Mouse (Mus musculus): ENCODE results near the gene Sdf2. TPM values are rescaled to one million over a fixed set of nuclear protein-coding genes. Genes with fewer than 3 reads are reported as not detected.

Sdf2 gene
- polyA plus RNA-seq (2015; fragmentation: Nextera tagmentation; extraction: Ambion mirVana): 52.5 and 59.4 TPM in 2 replicates

- Histone ChIP-seq H3K27me3 (no peaks in the 10 kb centered on the region), H3K9me3 (replicated peaks) (no peaks in the 10 kb centered on the region), H3K4me2 (peak within 1 kb of the TSS; percentile 82), H3K4me1 (replicated peaks) (peaks cover 32% of the 10 kb centered on the region), H3K4me3 (peak within 1 kb of the TSS; percentile 99), H3K36me3 (peaks cover 7% of the 10 kb centered on the region; the same call in 1 of the 2 replicates), H3K27ac (peak within 1 kb of the TSS; percentile 98), H3K9ac (peak within 1 kb of the TSS; percentile 97)
- peak; percentile 93 for ATAC-seq (replicated peaks; ENCODE audit: insufficient number of reproducible peaks, insufficient read depth, low FRiP score, low read depth)
- WGBS: under 1% methylated on average over 50 of the region's 50 CpGs
Measured at GRCm38 (mm10) chr11:78245627-78246317, at the start of gene Sdf2, which contains the start of gene Supt6. Gene Sdf2 (plus strand): TSS chr11:78245746. Gene Supt6 (minus strand): TSS chr11:78245987.

DNA sequence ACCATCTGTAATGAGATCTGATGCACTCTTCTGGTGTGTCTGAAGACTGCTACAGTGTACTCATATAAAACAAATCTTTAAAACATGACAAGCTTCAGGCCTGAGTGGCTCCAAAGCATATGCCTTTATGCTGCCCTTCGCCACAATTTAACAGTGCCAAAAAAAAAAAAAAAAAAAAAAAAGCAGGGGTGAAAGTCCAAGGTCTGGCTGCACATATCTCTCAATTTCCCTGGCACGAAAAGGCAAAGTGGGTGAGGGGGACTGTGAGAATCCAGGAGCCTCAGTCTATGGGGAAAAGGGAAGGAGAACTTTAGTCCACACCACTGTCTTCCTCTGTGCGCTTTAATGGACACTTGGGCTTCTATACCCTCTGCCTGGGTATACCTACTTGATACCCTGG is 43.2 kb upstream of the Sdf2 start:
- no peaks in the 10 kb centered on the region for H3K9me3 ChIP-seq (replicated peaks)
- H3K27me3 ChIP-seq: no peaks in the 10 kb centered on the region
- no peak overlapping the region for H3K9ac ChIP-seq
- H3K4me1 ChIP-seq (replicated peaks): no peaks in the 10 kb centered on the region
- WGBS: 91% methylated on average over 3 of the region's 3 CpGs
- H3K36me3 ChIP-seq: peaks cover 26% of the 10 kb centered on the region
- no peak overlapping the region for H3K4me3 ChIP-seq
- ATAC-seq (replicated peaks; ENCODE audit: insufficient number of reproducible peaks, insufficient read depth, low FRiP score, low read depth): no peak
- H3K4me2 ChIP-seq: no peak overlapping the region
- H3K27ac ChIP-seq: no peak overlapping the region

DNA sequence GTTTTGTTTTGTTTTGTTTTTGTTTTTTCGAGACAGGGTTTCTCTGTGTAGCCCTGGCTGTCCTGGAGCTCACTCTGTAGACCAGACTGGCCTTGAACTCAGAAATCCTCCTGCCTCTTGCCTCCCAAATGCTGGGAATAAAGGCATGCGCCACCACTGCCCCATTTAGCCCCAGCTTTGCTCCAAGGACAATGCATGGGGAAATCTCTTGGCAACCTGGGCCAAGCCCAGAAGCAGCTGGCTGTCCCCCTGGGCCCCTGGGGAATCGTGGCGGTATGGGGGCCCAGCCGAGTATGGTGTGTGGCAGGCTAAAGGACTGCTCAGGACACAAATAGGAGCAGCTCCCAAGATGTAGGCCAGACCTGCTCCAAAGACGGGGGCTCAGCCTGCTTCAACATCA is 41.3 kb upstream of the Sdf2 start:
- ATAC-seq (replicated peaks; ENCODE audit: insufficient number of reproducible peaks, insufficient read depth, low FRiP score, low read depth): no peak
- Histone ChIP-seq H3K4me2 (no peak overlapping the region), H3K27ac (no peak overlapping the region), H3K9me3 (replicated peaks) (no peaks in the 10 kb centered on the region), H3K4me3 (no peak overlapping the region), H3K36me3 (peaks cover 46% of the 10 kb centered on the region), H3K4me1 (replicated peaks) (no peaks in the 10 kb centered on the region), H3K27me3 (no peaks in the 10 kb centered on the region), H3K9ac (no peak overlapping the region)
- 80% methylated on average over 6 of the region's 6 CpGs for WGBS

DNA sequence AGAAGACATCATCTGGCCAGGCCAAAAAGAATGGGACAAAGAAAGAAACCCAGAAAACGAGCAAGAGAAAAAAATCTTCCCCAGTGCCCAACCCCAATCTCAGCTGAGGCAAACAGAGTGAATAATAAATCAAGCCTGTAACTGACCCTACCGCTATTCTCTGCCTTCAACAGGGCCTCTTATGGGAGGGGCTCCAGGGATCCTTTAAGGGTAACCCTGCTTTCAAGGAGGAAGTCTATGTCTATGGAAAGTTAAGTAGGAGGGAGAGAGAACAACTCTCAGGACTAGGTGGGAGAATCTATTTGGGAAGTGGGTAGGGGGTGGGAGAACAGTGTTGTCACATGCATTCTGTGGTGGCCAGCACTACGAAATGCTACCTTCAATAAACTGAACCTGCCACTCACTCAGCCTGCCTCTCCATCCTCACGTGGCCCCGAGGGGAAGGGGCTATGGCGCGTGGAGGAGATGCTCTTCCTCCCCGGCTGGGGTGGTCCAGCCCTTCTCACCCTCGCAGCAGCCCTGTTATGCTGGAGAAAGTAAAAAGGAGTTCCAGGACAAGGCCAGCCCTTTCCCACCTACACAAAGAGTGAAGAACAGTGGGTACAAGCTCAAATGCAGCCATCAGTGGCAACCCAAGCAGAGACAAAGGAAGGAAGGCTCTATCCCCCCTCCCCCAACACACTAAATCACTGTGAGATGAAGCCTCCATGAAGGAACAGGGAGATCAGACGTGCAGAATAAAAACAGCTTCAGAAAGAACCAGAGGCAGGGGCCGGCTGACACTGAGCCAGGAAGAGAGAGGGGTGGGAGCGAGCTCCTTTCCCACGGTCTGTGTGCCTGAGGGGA is 40.0 kb upstream of the Sdf2 start:
- Histone ChIP-seq H3K9me3 (replicated peaks) (no peaks in the 10 kb centered on the region), H3K4me2 (no peak overlapping the region), H3K4me3 (no peak overlapping the region), H3K27ac (no peak overlapping the region), H3K4me1 (replicated peaks) (no peaks in the 10 kb centered on the region), H3K36me3 (peaks cover 58% of the 10 kb centered on the region), H3K27me3 (no peaks in the 10 kb centered on the region), H3K9ac (no peak overlapping the region)
- no peak for ATAC-seq (replicated peaks; ENCODE audit: insufficient number of reproducible peaks, insufficient read depth, low FRiP score, low read depth)
- 82% methylated on average over 13 of the region's 13 CpGs for WGBS

DNA sequence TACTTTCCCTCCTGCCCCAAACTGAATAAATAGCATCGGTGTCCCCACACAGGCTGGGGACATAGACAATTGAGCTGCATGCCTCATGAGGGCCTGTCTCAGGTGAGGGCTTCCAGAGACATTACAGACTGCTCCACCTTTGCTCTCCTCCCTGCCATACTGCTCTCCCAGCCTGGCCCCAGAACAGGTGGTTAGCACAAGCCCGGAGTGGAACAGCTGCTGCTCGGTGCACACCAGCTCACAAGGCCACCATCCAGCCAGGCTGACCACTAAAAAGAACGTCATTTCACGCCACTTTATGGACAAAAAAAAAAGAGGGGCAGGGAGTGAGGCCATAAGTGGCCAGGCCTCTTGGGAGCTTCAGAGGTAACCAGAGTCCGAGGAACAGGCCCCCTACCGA is 38.4 kb upstream of the Sdf2 start:
- no peaks in the 10 kb centered on the region for H3K4me1 ChIP-seq (replicated peaks)
- H3K36me3 ChIP-seq: peaks cover 73% of the 10 kb centered on the region
- no peak for ATAC-seq (replicated peaks; ENCODE audit: insufficient number of reproducible peaks, insufficient read depth, low FRiP score, low read depth)
- no peaks in the 10 kb centered on the region for H3K27me3 ChIP-seq
- H3K9ac ChIP-seq: no peak overlapping the region
- no peak overlapping the region for H3K4me2 ChIP-seq
- no peak overlapping the region for H3K27ac ChIP-seq
- no peak overlapping the region for H3K4me3 ChIP-seq
- WGBS: 89% methylated on average over 7 of the region's 7 CpGs
- H3K9me3 ChIP-seq (replicated peaks): no peaks in the 10 kb centered on the region

DNA sequence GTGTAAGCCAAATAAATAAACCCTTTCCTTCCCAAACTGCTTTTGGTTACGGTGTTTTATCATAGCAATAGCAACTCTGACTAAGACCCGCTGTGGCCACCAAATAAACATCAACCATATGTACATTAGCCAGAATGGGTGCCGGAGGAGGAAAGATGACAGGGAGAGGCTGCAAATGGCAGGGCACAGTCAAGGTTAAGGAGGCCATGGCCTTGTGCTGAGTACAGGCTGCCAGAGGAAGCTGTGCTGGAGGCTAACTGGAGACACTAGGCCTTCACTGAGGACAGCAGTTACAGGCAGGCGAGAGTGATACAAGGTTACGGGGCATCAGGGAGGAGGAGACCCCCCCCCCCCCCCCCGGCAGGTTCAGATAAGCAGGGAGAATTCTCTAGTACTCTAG is 35.7 kb upstream of the Sdf2 start:
- H3K36me3 ChIP-seq: peaks cover 97% of the 10 kb centered on the region
- 86% methylated on average over 6 of the region's 6 CpGs for WGBS

GRCm38 (mm10) chr11:78210615-78211014 is 34.9 kb upstream of the Sdf2 start:
- Histone ChIP-seq H3K27me3 (no peaks in the 10 kb centered on the region), H3K4me1 (replicated peaks) (no peaks in the 10 kb centered on the region), H3K4me2 (no peak overlapping the region), H3K9me3 (replicated peaks) (no peaks in the 10 kb centered on the region), H3K36me3 (peaks cover 98% of the 10 kb centered on the region), H3K4me3 (no peak overlapping the region), H3K27ac (no peak overlapping the region), H3K9ac (no peak overlapping the region)
- 71% methylated on average over 7 of the region's 7 CpGs for WGBS
- ATAC-seq (replicated peaks; ENCODE audit: insufficient number of reproducible peaks, insufficient read depth, low FRiP score, low read depth): no peak

More for the DNA sequence above, 35.7 kb upstream of the Sdf2 start:
- H3K27me3 ChIP-seq: no peaks in the 10 kb centered on the region
- H3K4me2 ChIP-seq: no peak overlapping the region
- no peak overlapping the region for H3K27ac ChIP-seq
- ATAC-seq (replicated peaks; ENCODE audit: insufficient number of reproducible peaks, insufficient read depth, low FRiP score, low read depth): no peak
- no peak overlapping the region for H3K4me3 ChIP-seq
- H3K4me1 ChIP-seq (replicated peaks): no peaks in the 10 kb centered on the region
- H3K9me3 ChIP-seq (replicated peaks): no peaks in the 10 kb centered on the region
- no peak overlapping the region for H3K9ac ChIP-seq

DNA sequence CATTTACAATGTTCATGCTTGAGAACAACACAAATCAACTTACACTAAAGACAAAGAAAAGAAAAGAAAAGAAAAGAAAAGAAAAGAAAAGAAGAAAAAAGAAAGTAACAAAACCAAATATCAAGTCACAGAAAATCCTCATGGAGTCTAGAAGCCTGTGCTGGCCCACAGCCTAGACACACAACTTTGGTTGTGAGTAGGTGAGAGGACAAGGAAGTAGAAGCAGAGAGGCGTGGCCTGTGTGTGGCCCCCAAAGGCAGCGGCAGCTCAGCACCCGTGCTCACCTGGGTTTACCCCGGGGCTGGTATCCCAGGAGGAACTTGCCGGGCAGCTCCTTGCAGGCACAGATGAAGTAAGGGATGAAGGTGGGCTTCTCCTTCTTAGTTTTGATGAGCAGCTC is 34.0 kb upstream of the Sdf2 start:
- WGBS: 92% methylated on average over 5 of the region's 5 CpGs
- H3K9ac ChIP-seq: no peak overlapping the region

GRCm38 (mm10) chr11:78213086-78213817 is 32.3 kb upstream of the Sdf2 start:
- H3K4me3 ChIP-seq: no peak overlapping the region
- no peak overlapping the region for H3K4me2 ChIP-seq
- ATAC-seq (replicated peaks; ENCODE audit: insufficient number of reproducible peaks, insufficient read depth, low FRiP score, low read depth): no peak
- peaks cover 97% of the 10 kb centered on the region for H3K36me3 ChIP-seq
- no peaks in the 10 kb centered on the region for H3K27me3 ChIP-seq
- H3K27ac ChIP-seq: no peak overlapping the region
- no peaks in the 10 kb centered on the region for H3K9me3 ChIP-seq (replicated peaks)
- no peaks in the 10 kb centered on the region for H3K4me1 ChIP-seq (replicated peaks)
- H3K9ac ChIP-seq: no peak overlapping the region
- WGBS: 89% methylated on average over 14 of the region's 14 CpGs

More for the DNA sequence above, 34.0 kb upstream of the Sdf2 start:
- Histone ChIP-seq H3K4me3 (no peak overlapping the region), H3K9me3 (replicated peaks) (no peaks in the 10 kb centered on the region), H3K36me3 (peaks cover 98% of the 10 kb centered on the region), H3K4me1 (replicated peaks) (no peaks in the 10 kb centered on the region), H3K4me2 (no peak overlapping the region), H3K27ac (no peak overlapping the region), H3K27me3 (no peaks in the 10 kb centered on the region)
- ATAC-seq (replicated peaks; ENCODE audit: insufficient number of reproducible peaks, insufficient read depth, low FRiP score, low read depth): no peak

DNA sequence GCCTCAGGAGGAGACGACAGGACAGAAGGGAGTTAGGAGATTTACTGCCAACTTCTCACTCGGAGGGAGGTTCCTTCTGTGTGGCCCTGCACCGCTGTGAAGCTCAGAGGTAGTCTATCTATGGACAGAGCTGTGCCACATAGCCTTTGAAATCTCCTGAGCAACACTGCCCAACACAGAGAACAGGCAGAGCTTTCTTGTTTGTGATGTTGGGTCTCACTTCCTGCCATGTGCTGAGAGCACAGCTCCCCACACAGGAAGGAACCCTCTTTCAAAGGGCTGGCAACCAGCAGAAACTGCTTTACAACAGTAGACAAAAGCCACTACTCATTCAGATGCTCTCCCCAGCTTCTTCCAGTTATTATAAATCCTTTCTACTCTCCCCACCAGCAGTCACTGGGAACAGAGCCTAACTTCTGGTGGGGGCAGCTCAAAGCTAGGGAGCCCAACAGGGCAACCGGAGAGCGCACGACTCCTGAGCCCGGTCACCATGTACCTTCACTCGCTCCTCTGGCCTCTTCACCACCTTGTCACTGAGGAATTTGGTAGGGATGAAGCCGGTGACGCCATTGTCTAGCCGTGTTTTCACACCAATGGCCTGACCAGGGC is 29.7 kb upstream of the Sdf2 start:
- no peak for ATAC-seq (replicated peaks; ENCODE audit: insufficient number of reproducible peaks, insufficient read depth, low FRiP score, low read depth)
- no peaks in the 10 kb centered on the region for H3K4me1 ChIP-seq (replicated peaks)
- H3K4me2 ChIP-seq: no peak overlapping the region
- H3K4me3 ChIP-seq: no peak overlapping the region
- peaks cover 96% of the 10 kb centered on the region for H3K36me3 ChIP-seq
- WGBS: 85% methylated on average over 11 of the region's 11 CpGs
- no peak overlapping the region for H3K27ac ChIP-seq
- no peaks in the 10 kb centered on the region for H3K27me3 ChIP-seq
- no peak overlapping the region for H3K9ac ChIP-seq
- H3K9me3 ChIP-seq (replicated peaks): no peaks in the 10 kb centered on the region

- ATAC-seq (replicated peaks; ENCODE audit: insufficient number of reproducible peaks, insufficient read depth, low FRiP score, low read depth): no peak
- Histone ChIP-seq H3K4me3 (no peak overlapping the region), H3K27me3 (no peaks in the 10 kb centered on the region), H3K9me3 (replicated peaks) (no peaks in the 10 kb centered on the region), H3K4me2 (no peak overlapping the region), H3K9ac (no peak overlapping the region), H3K27ac (no peak overlapping the region), H3K4me1 (replicated peaks) (no peaks in the 10 kb centered on the region), H3K36me3 (peaks cover 96% of the 10 kb centered on the region)
- WGBS: 88% methylated on average over 4 of the region's 4 CpGs
Measured at GRCm38 (mm10) chr11:78223586-78223985, 22.0 kb upstream of the Sdf2 start.
